Mouse (Mus musculus) lung, postnatal 0 days (tissue): ENCODE measurements at regions not wholly inside any gene's neighbourhood (a gene's known extent, or its start where the extent isn't known, plus 50 kb on each side); places are given as distances from the start of the nearest gene placed in this dataset.

Experiments used
- CTCF ChIP-seq: IDR thresholded peaks from 2 replicates; pipeline ENCODE4 v1.5.1; 2016; ENCODE audit warnings: antibody characterized with exemption, mild to moderate bottlenecking
- EP300 ChIP-seq: IDR thresholded peaks from 2 replicates; pipeline ENCODE4 v1.6.1; 2016; ENCODE audit warnings: antibody characterized with exemption, mild to moderate bottlenecking, control low read depth

GRCm38 (mm10) chr12:119655366-119655765 is 290.3 kb upstream of the Tmem196 start:
- TF ChIP-seq CTCF (no peak), EP300 (no peak)
